Mouse (Mus musculus) E14TG2a.4 (cell line): ENCODE data around the gene Galnt10.

Experiments
- CTCF ChIP-seq: conservative IDR thresholded peaks from 2 replicates; pipeline ENCODE4 v1.5.1; 2014; ENCODE audit warnings: low read length
- POU5F1 ChIP-seq: IDR thresholded peaks from 2 replicates; pipeline ENCODE4 v1.6.1; 2014; ENCODE audit warnings: low read length, borderline replicate concordance

DNA sequence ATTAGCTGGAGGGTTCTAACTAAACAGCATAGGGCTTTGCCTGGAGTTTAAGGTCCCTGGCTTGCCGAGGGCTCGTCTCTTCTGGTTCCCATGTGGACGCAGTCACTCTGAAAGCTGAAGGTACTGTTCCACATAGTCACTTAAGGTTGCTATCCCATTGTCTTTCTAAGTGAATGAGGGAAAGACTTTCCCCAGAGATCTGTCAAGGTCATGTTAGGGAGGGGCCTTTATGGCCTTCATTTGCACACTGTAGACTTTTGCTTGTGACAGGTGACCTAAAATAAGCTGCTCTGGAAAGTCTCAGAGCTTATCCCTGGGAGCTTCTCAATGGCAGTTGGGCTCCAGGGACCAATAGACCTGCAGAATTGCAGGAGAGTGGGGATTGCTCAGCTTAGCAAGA is 168.4 kb downstream of the Galnt10 start:
- TF ChIP-seq CTCF (no peak), POU5F1 (no peak)
